Mouse (Mus musculus) heart, adult 2 months (tissue): ENCODE measurements at regions not wholly inside any gene's neighbourhood (a gene's known extent, or its start where the extent isn't known, plus 50 kb on each side); places are given as distances from the start of the nearest gene placed in this dataset.

Experiments used
- CTCF ChIP-seq: fragments of 200-600 bp; IDR thresholded peaks from 2 replicates; pipeline ENCODE4 v1.8.1; 2022; ENCODE audit warnings: antibody characterized with exemption, mild to moderate bottlenecking, moderate library complexity
- POLR2A ChIP-seq: fragments of 200-500 bp; IDR thresholded peaks from 2 replicates; pipeline ENCODE4 v1.6.1; 2011; ENCODE audit warnings: mild to moderate bottlenecking, low read depth, low read length, control low read depth; ENCODE audit not compliant: insufficient read depth

- TF ChIP-seq POLR2A (no peak), CTCF (no peak)
Measured at GRCm38 (mm10) chr4:10030316-10030715, 844.0 kb upstream of the 2610301B20Rik start.
